Mouse (Mus musculus): ENCODE data around the gene Kdf1. TPM values are rescaled to one million over a fixed set of nuclear protein-coding genes. Genes with fewer than 3 reads are reported as not detected.

Gene Kdf1
- 0.61 and 0.69 TPM in 2 replicates for polyA plus RNA-seq (2015; fragmentation: Nextera tagmentation; extraction: Ambion mirVana)

GRCm38 (mm10) chr4:133518601-133519368 is at the start of gene Kdf1:
Gene Kdf1 (plus strand): TSS chr4:133518963.
- Histone ChIP-seq H3K27me3 (ENCODE audit: control insufficient read depth, insufficient read depth, low read depth, low read length) (peaks cover 43% of the 10 kb centered on the region), H3K9ac (ENCODE audit: low read depth, low read length) (0 out of 2 replicates have a peak within 1 kb of the TSS, but pooled peaks have one; percentile 20), H3K4me1 (ENCODE audit: control insufficient read depth, insufficient read depth, low read length) (no peaks in the 10 kb centered on the region; the same call in 1 of the 2 replicates), H3K9me3 (replicated peaks; ENCODE audit: control insufficient read depth, low read length, poor library complexity, severe bottlenecking) (no peaks in the 10 kb centered on the region), H3K4me2 (ENCODE audit: low read length) (peak within 1 kb of the TSS; percentile 44), H3K27ac (ENCODE audit: low read length) (no peak within 1 kb of the TSS), H3K4me3 (ENCODE audit: low read depth, low read length) (peak within 1 kb of the TSS; percentile 32), H3K36me3 (ENCODE audit: control insufficient read depth, insufficient read depth, low read length) (no peaks in the 10 kb centered on the region)
- WGBS = 5% methylated on average over 46 of the region's 69 CpGs
- ATAC-seq = no peak

- Histone ChIP-seq H3K27ac (ENCODE audit: low read length) (no peak overlapping the region), H3K4me1 (ENCODE audit: control insufficient read depth, insufficient read depth, low read length) (peaks cover 7% of the 10 kb centered on the region), H3K36me3 (ENCODE audit: control insufficient read depth, insufficient read depth, low read length) (no peaks in the 10 kb centered on the region), H3K27me3 (ENCODE audit: control insufficient read depth, insufficient read depth, low read depth, low read length) (peaks cover 17% of the 10 kb centered on the region), H3K4me2 (ENCODE audit: low read length) (0 out of 2 replicates have a peak overlapping the region, but pooled peaks have one; percentile 12), H3K4me3 (ENCODE audit: low read depth, low read length) (no peak overlapping the region), H3K9me3 (replicated peaks; ENCODE audit: control insufficient read depth, low read length, poor library complexity, severe bottlenecking) (no peaks in the 10 kb centered on the region), H3K9ac (ENCODE audit: low read depth, low read length) (no peak overlapping the region)
- WGBS = 19% methylated on average over 12 of the region's 12 CpGs
- ATAC-seq = no peak
Observed at GRCm38 (mm10) chr4:133469122-133469521, 49.6 kb upstream of the Kdf1 start.

GRCm38 (mm10) chr4:133471135-133471821 is 47.5 kb upstream of the Kdf1 start:
- no peak overlapping the region for H3K4me3 ChIP-seq (ENCODE audit: low read depth, low read length)
- no peaks in the 10 kb centered on the region for H3K36me3 ChIP-seq (ENCODE audit: control insufficient read depth, insufficient read depth, low read length)
- H3K27me3 ChIP-seq (ENCODE audit: control insufficient read depth, insufficient read depth, low read depth, low read length) = peaks cover 17% of the 10 kb centered on the region
- no peak overlapping the region for H3K27ac ChIP-seq (ENCODE audit: low read length)
- WGBS = 78% methylated on average over 7 of the region's 7 CpGs
- H3K4me2 ChIP-seq (ENCODE audit: low read length) = no peak overlapping the region
- no peaks in the 10 kb centered on the region for H3K9me3 ChIP-seq (replicated peaks; ENCODE audit: control insufficient read depth, low read length, poor library complexity, severe bottlenecking)
- peaks cover 7% of the 10 kb centered on the region for H3K4me1 ChIP-seq (ENCODE audit: control insufficient read depth, insufficient read depth, low read length)
- no peak overlapping the region for H3K9ac ChIP-seq (ENCODE audit: low read depth, low read length)
- no peak for ATAC-seq

DNA sequence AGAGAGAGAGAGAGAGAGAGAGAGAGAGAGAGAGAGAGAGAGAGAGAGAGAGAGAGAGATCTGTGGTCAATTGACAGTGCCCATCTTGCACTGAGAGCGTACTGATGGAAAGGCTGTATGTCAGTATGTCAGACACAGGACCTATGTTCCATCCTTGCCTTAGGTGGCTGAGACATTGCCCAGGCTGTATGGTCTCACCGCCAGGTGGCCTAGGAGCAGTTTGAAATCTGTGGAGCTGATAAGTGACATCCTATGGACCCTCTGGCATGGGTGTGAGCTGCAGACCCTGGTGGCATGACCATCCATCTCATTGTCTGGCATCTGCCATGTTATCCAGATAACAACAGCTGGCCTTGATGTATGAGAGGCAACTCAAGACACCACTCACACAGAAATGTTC is 44.9 kb upstream of the Kdf1 start:
- Histone ChIP-seq H3K9ac (ENCODE audit: low read depth, low read length) (no peak overlapping the region), H3K4me2 (ENCODE audit: low read length) (no peak overlapping the region), H3K36me3 (ENCODE audit: control insufficient read depth, insufficient read depth, low read length) (no peaks in the 10 kb centered on the region), H3K4me3 (ENCODE audit: low read depth, low read length) (no peak overlapping the region), H3K9me3 (replicated peaks; ENCODE audit: control insufficient read depth, low read length, poor library complexity, severe bottlenecking) (no peaks in the 10 kb centered on the region), H3K4me1 (ENCODE audit: control insufficient read depth, insufficient read depth, low read length) (no peaks in the 10 kb centered on the region), H3K27me3 (ENCODE audit: control insufficient read depth, insufficient read depth, low read depth, low read length) (peaks cover 9% of the 10 kb centered on the region), H3K27ac (ENCODE audit: low read length) (no peak overlapping the region)
- ATAC-seq = no peak
- WGBS = 71% methylated on average over 2 of the region's 2 CpGs

- no peaks in the 10 kb centered on the region for H3K9me3 ChIP-seq (replicated peaks; ENCODE audit: control insufficient read depth, low read length, poor library complexity, severe bottlenecking)
- H3K4me1 ChIP-seq (ENCODE audit: control insufficient read depth, insufficient read depth, low read length) = peaks cover 5% of the 10 kb centered on the region
- peak; percentile 97 for ATAC-seq
- H3K9ac ChIP-seq (ENCODE audit: low read depth, low read length) = peak within 1 kb of the TSS; percentile 52
- no peak within 1 kb of the TSS for H3K27ac ChIP-seq (ENCODE audit: low read length)
- no peaks in the 10 kb centered on the region for H3K36me3 ChIP-seq (ENCODE audit: control insufficient read depth, insufficient read depth, low read length)
- peak within 1 kb of the TSS; percentile 45 for H3K4me3 ChIP-seq (ENCODE audit: low read depth, low read length)
- H3K4me2 ChIP-seq (ENCODE audit: low read length) = peak within 1 kb of the TSS; percentile 47
- peaks cover 29% of the 10 kb centered on the region for H3K27me3 ChIP-seq (ENCODE audit: control insufficient read depth, insufficient read depth, low read depth, low read length)
- WGBS = 3% methylated on average over 29 of the region's 29 CpGs
Observed at GRCm38 (mm10) chr4:133479458-133480184, 39.1 kb upstream of the Kdf1 start, which contains the start of gene Tent5b. Gene Tent5b (plus strand): TSS chr4:133480132.

DNA sequence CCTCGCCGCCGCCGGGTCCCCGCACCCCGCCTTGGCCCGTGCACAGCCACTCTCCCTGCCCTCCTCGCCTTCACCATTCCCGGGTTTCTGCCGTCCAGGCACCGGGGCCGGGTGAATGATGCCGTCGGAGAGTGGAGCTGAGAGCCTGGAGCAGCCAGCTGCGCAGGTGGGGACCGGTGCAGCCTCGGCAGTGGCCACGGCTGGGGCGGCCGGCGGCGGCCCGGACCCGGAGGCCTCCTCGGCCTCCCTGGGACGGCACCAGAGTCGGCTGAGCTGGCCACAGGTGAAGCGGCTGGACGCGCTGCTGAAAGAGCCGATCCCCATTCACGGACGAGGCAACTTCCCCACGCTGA is 38.6 kb upstream of the Kdf1 start:
- 3% methylated on average over 33 of the region's 34 CpGs for WGBS

DNA sequence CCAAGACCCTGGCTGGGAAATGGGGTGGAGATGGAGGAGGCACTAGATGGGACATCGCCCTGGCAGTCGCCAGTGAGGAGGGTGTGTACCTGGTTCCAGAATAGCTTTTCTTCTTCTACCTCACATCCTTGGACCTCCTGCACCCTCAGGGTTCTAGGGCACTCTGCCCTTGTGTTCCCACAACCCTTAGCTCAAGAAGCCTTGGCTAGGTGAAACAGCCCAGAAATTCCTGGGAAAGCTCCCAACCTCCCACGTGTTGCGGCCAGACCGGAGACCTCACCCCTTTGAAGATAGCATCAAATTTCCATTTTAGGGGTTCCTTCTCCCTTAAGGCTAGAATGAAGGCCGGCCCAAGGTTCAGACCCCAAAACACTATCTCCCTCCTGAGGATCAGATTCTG is 38.0 kb upstream of the Kdf1 start:
- Histone ChIP-seq H3K9ac (ENCODE audit: low read depth, low read length) (no peak overlapping the region), H3K4me3 (ENCODE audit: low read depth, low read length) (no peak overlapping the region), H3K4me1 (ENCODE audit: control insufficient read depth, insufficient read depth, low read length) (peaks cover 5% of the 10 kb centered on the region), H3K36me3 (ENCODE audit: control insufficient read depth, insufficient read depth, low read length) (no peaks in the 10 kb centered on the region), H3K27me3 (ENCODE audit: control insufficient read depth, insufficient read depth, low read depth, low read length) (peaks cover 29% of the 10 kb centered on the region), H3K4me2 (ENCODE audit: low read length) (no peak overlapping the region; the same call in 1 of the 2 replicates), H3K27ac (ENCODE audit: low read length) (no peak overlapping the region), H3K9me3 (replicated peaks; ENCODE audit: control insufficient read depth, low read length, poor library complexity, severe bottlenecking) (no peaks in the 10 kb centered on the region)
- WGBS = 60% methylated on average over 6 of the region's 6 CpGs
- ATAC-seq = no peak

More for the DNA sequence above, 38.6 kb upstream of the Kdf1 start:
- peaks cover 29% of the 10 kb centered on the region for H3K27me3 ChIP-seq (ENCODE audit: control insufficient read depth, insufficient read depth, low read depth, low read length)
- no peaks in the 10 kb centered on the region for H3K36me3 ChIP-seq (ENCODE audit: control insufficient read depth, insufficient read depth, low read length)
- H3K4me1 ChIP-seq (ENCODE audit: control insufficient read depth, insufficient read depth, low read length) = peaks cover 5% of the 10 kb centered on the region
- H3K4me2 ChIP-seq (ENCODE audit: low read length) = peak overlapping the region; percentile 47
- peak; percentile 64 for ATAC-seq
- no peak overlapping the region for H3K27ac ChIP-seq (ENCODE audit: low read length)
- peak overlapping the region; percentile 45 for H3K4me3 ChIP-seq (ENCODE audit: low read depth, low read length)
- peak overlapping the region; percentile 52; the same call in 1 of the 2 replicates for H3K9ac ChIP-seq (ENCODE audit: low read depth, low read length)
- H3K9me3 ChIP-seq (replicated peaks; ENCODE audit: control insufficient read depth, low read length, poor library complexity, severe bottlenecking) = no peaks in the 10 kb centered on the region

GRCm38 (mm10) chr4:133481488-133481887 is 37.3 kb upstream of the Kdf1 start:
- no peaks in the 10 kb centered on the region for H3K36me3 ChIP-seq (ENCODE audit: control insufficient read depth, insufficient read depth, low read length)
- H3K4me1 ChIP-seq (ENCODE audit: control insufficient read depth, insufficient read depth, low read length) = peaks cover 5% of the 10 kb centered on the region
- H3K9ac ChIP-seq (ENCODE audit: low read depth, low read length) = no peak overlapping the region
- no peak overlapping the region for H3K4me2 ChIP-seq (ENCODE audit: low read length)
- H3K27me3 ChIP-seq (ENCODE audit: control insufficient read depth, insufficient read depth, low read depth, low read length) = peaks cover 29% of the 10 kb centered on the region
- no peaks in the 10 kb centered on the region for H3K9me3 ChIP-seq (replicated peaks; ENCODE audit: control insufficient read depth, low read length, poor library complexity, severe bottlenecking)
- no peak overlapping the region for H3K27ac ChIP-seq (ENCODE audit: low read length)
- ATAC-seq = no peak
- 39% methylated on average over 4 of the region's 4 CpGs for WGBS
- H3K4me3 ChIP-seq (ENCODE audit: low read depth, low read length) = no peak overlapping the region

All from midbrain, embryonic 16.5 days (tissue).